Mouse (Mus musculus): Measurements from ENCODE around the gene Tmc2. TPM values are rescaled to one million over a fixed set of nuclear protein-coding genes. Genes with fewer than 3 reads are reported as not detected.

The Tmc2 gene
- total and polyA plus RNA-seq, 2 experiments from 2014 or later: not detected

DNA sequence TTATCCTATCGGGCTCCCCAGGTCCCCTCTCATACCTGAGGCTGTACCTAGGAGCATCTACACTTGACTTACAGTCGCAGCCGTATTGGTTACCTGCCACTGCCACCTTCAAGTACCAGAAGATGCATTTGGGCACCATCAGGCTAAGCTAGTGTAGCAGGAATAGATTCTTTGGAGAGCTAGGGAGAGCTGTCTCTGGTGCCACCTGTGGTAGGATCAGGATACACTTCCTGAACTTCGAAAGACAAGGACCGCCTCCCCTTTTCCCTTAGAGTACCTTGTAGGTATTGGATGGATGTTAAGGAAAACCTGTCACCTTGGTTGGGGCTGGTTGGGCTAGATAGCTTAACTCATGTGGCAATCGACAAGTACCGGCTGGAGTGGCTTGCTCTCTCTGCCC, 73.1 kb downstream of the Tmc2 start:
- DNase-seq (ENCODE audit: low spot score): no peak
- Histone ChIP-seq H3K9ac (replicated peaks; ENCODE audit: low read depth, low read length) (no peak overlapping the region), H3K27me3 (ENCODE audit: control insufficient read depth, insufficient read depth, low read length) (no peaks in the 10 kb centered on the region), H3K36me3 (replicated peaks; ENCODE audit: control insufficient read depth, insufficient read depth, low read length) (no peaks in the 10 kb centered on the region), H3K4me3 (ENCODE audit: low read depth, low read length) (no peak overlapping the region), H3K4me1 (ENCODE audit: control insufficient read depth, insufficient read depth) (peaks cover 1% of the 10 kb centered on the region), H3K9me3 (replicated peaks; ENCODE audit: control insufficient read depth, low read length) (no peaks in the 10 kb centered on the region), H3K4me2 (ENCODE audit: low read depth, low read length) (no peak overlapping the region), H3K27ac (ENCODE audit: low read depth) (no peak overlapping the region)
- ATAC-seq (ENCODE audit: insufficient read depth, low read depth): no peak
- 52% methylated on average over 7 of the region's 7 CpGs for WGBS
- TF ChIP-seq EP300 (IDR thresholded peaks at IDR 0.05; ENCODE audit: low read depth) (no peak), CTCF (IDR thresholded peaks at IDR 0.05; ENCODE audit: low read depth) (no peak)

DNA sequence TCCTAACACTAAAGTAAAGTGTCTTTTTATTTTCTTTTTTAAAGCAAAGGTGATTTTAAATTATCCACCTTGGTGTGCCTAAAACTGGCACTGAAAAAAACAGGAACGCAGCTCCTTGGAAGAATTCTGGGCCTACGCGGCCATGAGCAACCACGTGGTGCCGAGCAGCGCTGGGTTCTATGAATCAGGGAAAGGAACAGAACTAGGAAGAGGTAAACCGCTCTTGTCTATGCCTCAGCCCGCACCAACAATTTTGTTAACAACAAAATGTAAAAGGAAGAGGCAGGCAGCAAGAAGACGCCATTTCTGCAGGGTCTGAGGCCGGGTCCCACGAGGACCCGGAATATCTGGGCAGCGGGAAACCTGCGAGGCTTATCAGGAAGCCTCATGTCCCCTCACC, 78.7 kb downstream of the Tmc2 start:
- WGBS: 4% methylated on average over 14 of the region's 14 CpGs
- ATAC-seq (ENCODE audit: insufficient read depth, low read depth): peak; percentile 3; the same call in 1 of the 2 replicates
- Histone ChIP-seq H3K4me2 (ENCODE audit: low read depth, low read length) (peak overlapping the region; percentile 77), H3K36me3 (replicated peaks; ENCODE audit: control insufficient read depth, insufficient read depth, low read length) (peaks cover 32% of the 10 kb centered on the region), H3K4me1 (ENCODE audit: control insufficient read depth, insufficient read depth) (peaks cover 16% of the 10 kb centered on the region), H3K27me3 (ENCODE audit: control insufficient read depth, insufficient read depth, low read length) (no peaks in the 10 kb centered on the region), H3K27ac (ENCODE audit: low read depth) (peak overlapping the region; percentile 78), H3K9me3 (replicated peaks; ENCODE audit: control insufficient read depth, low read length) (no peaks in the 10 kb centered on the region), H3K9ac (replicated peaks; ENCODE audit: low read depth, low read length) (peak overlapping the region; percentile 80), H3K4me3 (ENCODE audit: low read depth, low read length) (peak overlapping the region; percentile 75)
- TF ChIP-seq EP300 (IDR thresholded peaks at IDR 0.05; ENCODE audit: low read depth): no peak
- no peak for TF ChIP-seq CTCF (IDR thresholded peaks at IDR 0.05; ENCODE audit: low read depth)
- no peak for DNase-seq (ENCODE audit: low spot score)

- TF ChIP-seq EP300 (IDR thresholded peaks at IDR 0.05; ENCODE audit: low read depth) (peak; percentile 88), CTCF (IDR thresholded peaks at IDR 0.05; ENCODE audit: low read depth) (no peak)
- no peaks in the 10 kb centered on the region for H3K27me3 ChIP-seq (ENCODE audit: control insufficient read depth, insufficient read depth, low read length)
- ATAC-seq (ENCODE audit: insufficient read depth, low read depth) (peak; percentile 97), DNase-seq (ENCODE audit: low spot score) (peak; percentile 96)
- H3K27ac ChIP-seq (ENCODE audit: low read depth): peak within 1 kb of the TSS; percentile 87
- H3K4me3 ChIP-seq (ENCODE audit: low read depth, low read length): peak within 1 kb of the TSS; percentile 75
- H3K9ac ChIP-seq (replicated peaks; ENCODE audit: low read depth, low read length): peak within 1 kb of the TSS; percentile 80
- under 1% methylated on average over 66 of the region's 68 CpGs for WGBS
- no peaks in the 10 kb centered on the region for H3K9me3 ChIP-seq (replicated peaks; ENCODE audit: control insufficient read depth, low read length)
- H3K4me1 ChIP-seq (ENCODE audit: control insufficient read depth, insufficient read depth): peaks cover 16% of the 10 kb centered on the region
- peaks cover 34% of the 10 kb centered on the region for H3K36me3 ChIP-seq (replicated peaks; ENCODE audit: control insufficient read depth, insufficient read depth, low read length)
- H3K4me2 ChIP-seq (ENCODE audit: low read depth, low read length): peak within 1 kb of the TSS; percentile 77
Measured at GRCm38 (mm10) chr2:130274149-130274861, 79.3 kb downstream of the Tmc2 start, which contains the start of gene Nop56. Gene Nop56 (plus strand): TSS chr2:130274430.

GRCm38 (mm10) chr2:130274862-130275261, 79.9 kb downstream of the Tmc2 start:
- peak overlapping the region; percentile 70 for H3K9ac ChIP-seq (replicated peaks; ENCODE audit: low read depth, low read length)
- no peaks in the 10 kb centered on the region for H3K27me3 ChIP-seq (ENCODE audit: control insufficient read depth, insufficient read depth, low read length)
- H3K36me3 ChIP-seq (replicated peaks; ENCODE audit: control insufficient read depth, insufficient read depth, low read length): peaks cover 40% of the 10 kb centered on the region
- no peak for ATAC-seq (ENCODE audit: insufficient read depth, low read depth)
- peaks cover 16% of the 10 kb centered on the region for H3K4me1 ChIP-seq (ENCODE audit: control insufficient read depth, insufficient read depth)
- under 1% methylated on average over 10 of the region's 10 CpGs for WGBS
- H3K27ac ChIP-seq (ENCODE audit: low read depth): peak overlapping the region; percentile 87; the same call in 1 of the 2 replicates
- H3K4me2 ChIP-seq (ENCODE audit: low read depth, low read length): peak overlapping the region; percentile 77
- no peaks in the 10 kb centered on the region for H3K9me3 ChIP-seq (replicated peaks; ENCODE audit: control insufficient read depth, low read length)
- TF ChIP-seq CTCF (IDR thresholded peaks at IDR 0.05; ENCODE audit: low read depth) (no peak), EP300 (IDR thresholded peaks at IDR 0.05; ENCODE audit: low read depth) (no peak)
- H3K4me3 ChIP-seq (ENCODE audit: low read depth, low read length): peak overlapping the region; percentile 75
- no peak for DNase-seq (ENCODE audit: low spot score)

- whole genome bisulfite sequencing: 48% methylated on average over 6 of the region's 6 CpGs
- DNase-seq (ENCODE audit: low spot score) (no peak), ATAC-seq (ENCODE audit: insufficient read depth, low read depth) (no peak)
- Histone ChIP-seq H3K27me3 (ENCODE audit: control insufficient read depth, insufficient read depth, low read length) (no peaks in the 10 kb centered on the region), H3K36me3 (replicated peaks; ENCODE audit: control insufficient read depth, insufficient read depth, low read length) (peaks cover 48% of the 10 kb centered on the region), H3K27ac (ENCODE audit: low read depth) (no peak overlapping the region), H3K9me3 (replicated peaks; ENCODE audit: control insufficient read depth, low read length) (no peaks in the 10 kb centered on the region), H3K4me1 (ENCODE audit: control insufficient read depth, insufficient read depth) (peaks cover 16% of the 10 kb centered on the region), H3K4me2 (ENCODE audit: low read depth, low read length) (peak overlapping the region; percentile 77), H3K4me3 (ENCODE audit: low read depth, low read length) (peak overlapping the region; percentile 75; the same call in 1 of the 2 replicates), H3K9ac (replicated peaks; ENCODE audit: low read depth, low read length) (no peak overlapping the region)
- TF ChIP-seq CTCF (IDR thresholded peaks at IDR 0.05; ENCODE audit: low read depth) (peak; percentile 57), EP300 (IDR thresholded peaks at IDR 0.05; ENCODE audit: low read depth) (no peak)
Measured at GRCm38 (mm10) chr2:130275649-130276048, 80.7 kb downstream of the Tmc2 start.
